Mouse (Mus musculus) NIH3T3 (cell line): ENCODE measurements around the gene Tcam1.
A peak's percentile ranks its signal among the peaks of the same experiment; 100 is the strongest.

ENCODE experiments used
- DNase-seq: peaks from one replicate; pipeline ENCODE4 v3.0.0-alpha.2; 2012; ENCODE audit warnings: low read depth

Tcam1 gene

GRCm38 (mm10) chr11:106318406-106319366, 42.2 kb downstream of the Tcam1 start:
- peak; percentile 27 for DNase-seq

- no peak for DNase-seq
Measured at GRCm38 (mm10) chr11:106324858-106325257, 48.4 kb downstream of the Tcam1 start.

- peak; percentile 83 for DNase-seq
Measured at GRCm38 (mm10) chr11:106325566-106326206, 49.2 kb downstream of the Tcam1 start.

- DNase-seq: no peak
Measured at GRCm38 (mm10) chr11:106326475-106326874, 50.0 kb downstream of the Tcam1 start.

- no peak for DNase-seq
Measured at GRCm38 (mm10) chr11:106328521-106328920, 52.0 kb downstream of the Tcam1 start.

- DNase-seq: no peak
Measured at GRCm38 (mm10) chr11:106329128-106329527, 52.7 kb downstream of the Tcam1 start.

- DNase-seq: peak; percentile 50
Measured at GRCm38 (mm10) chr11:106329682-106330081, 53.2 kb downstream of the Tcam1 start.

- no peak for DNase-seq
Measured at GRCm38 (mm10) chr11:106332458-106332857, 56.0 kb downstream of the Tcam1 start.

- DNase-seq: no peak
Measured at GRCm38 (mm10) chr11:106334066-106334465, 57.6 kb downstream of the Tcam1 start.

GRCm38 (mm10) chr11:106338029-106338428, 61.6 kb downstream of the Tcam1 start:
- no peak for DNase-seq
